Mouse (Mus musculus) heart, adult 8-10 months (tissue): ENCODE results near the gene Slc5a3. TPM values are rescaled to one million over a fixed set of nuclear protein-coding genes. Genes with fewer than 3 reads are reported as not detected.

Experiments used
- DNase-seq: peaks from one replicate; pipeline ENCODE4 v3.0.0; 2022; ENCODE audit warnings: low spot score
- total RNA-seq, 4 experiments: library from RNA; stranded (reverse); gene quantifications; 2 replicates each; pipeline ENCODE4 v1.2.4; 2022

Slc5a3 gene
- total RNA-seq, 4 experiments from 2014 or later = 4.4 to 5.8 (median 5.0) TPM

- no peak for DNase-seq
These were observed 62.9 kb downstream of the Slc5a3 start for GRCm38 (mm10) chr16:92120899-92121531.

GRCm38 (mm10) chr16:92127226-92127625 lies 69.1 kb downstream of the Slc5a3 start:
- no peak for DNase-seq

GRCm38 (mm10) chr16:92127666-92128065 lies 69.5 kb downstream of the Slc5a3 start:
- DNase-seq = no peak

- DNase-seq = no peak
These were observed 71.7 kb downstream of the Slc5a3 start for GRCm38 (mm10) chr16:92129843-92130242.

- no peak for DNase-seq
These were observed 74.4 kb downstream of the Slc5a3 start for GRCm38 (mm10) chr16:92132511-92132910.

GRCm38 (mm10) chr16:92134148-92134764 lies 76.1 kb downstream of the Slc5a3 start:
- no peak for DNase-seq

GRCm38 (mm10) chr16:92136275-92136674 lies 78.2 kb downstream of the Slc5a3 start:
- DNase-seq = no peak

Other genes starting within 250 kb of the Slc5a3 start
- 10 to 100 TPM; 57.6 to 68.6 (median 66.3) TPM for gene Mrps6, start 52 bp upstream of the Slc5a3 start, total RNA-seq
- gene Gm49711, start within 50 bp of the Slc5a3 start, total RNA-seq = not detected
- not detected for gene Kcne2, start 234.1 kb downstream of the Slc5a3 start, total RNA-seq
- 10 to 100 TPM; 84.4 to 94.5 (median 88.3) TPM for gene Smim11, start 243.0 kb downstream of the Slc5a3 start, total RNA-seq